Mouse (Mus musculus) kidney, postnatal 0 days (tissue): Measurements from ENCODE around the gene Exosc5. TPM values are rescaled to one million over a fixed set of nuclear protein-coding genes. Genes with fewer than 3 reads are reported as not detected.

Source experiments
- ATAC-seq: fragments of 200-750 bp; cut with Nextera tagmentation; replicated peaks from 2 replicates; pipeline ENCODE4 v1.8.0; 2017; ENCODE audit warnings: low read depth, moderate number of reproducible peaks, moderate TSS enrichment, moderate library complexity; ENCODE audit not compliant: low FRiP score
- DNase-seq: peaks from one replicate; pipeline ENCODE4 v3.0.0-alpha.2; 2016; ENCODE audit warnings: low spot score
- H3K27ac ChIP-seq: fragments of 300-500 bp; sonication (generic); 2 replicates; pipeline ENCODE4 v1.5.1; 2014; ENCODE audit warnings: mild to moderate bottlenecking
- H3K27me3 ChIP-seq: fragments of 300-500 bp; sonication (generic); 2 replicates; pipeline ENCODE4 v1.6.1; 2014; ENCODE audit warnings: low read length, mixed read lengths; ENCODE audit not compliant: insufficient read depth
- H3K36me3 ChIP-seq: fragments of 300-500 bp; sonication (generic); 2 replicates; pipeline ENCODE4 v1.6.1; 2014; ENCODE audit warnings: low read length, mixed read lengths; ENCODE audit not compliant: insufficient read depth
- H3K4me1 ChIP-seq: fragments of 300-500 bp; sonication (generic); replicated peaks from 2 replicates; pipeline ENCODE4 v1.6.1; 2014; ENCODE audit warnings: antibody characterized with exemption, low read length, mixed read lengths; ENCODE audit not compliant: insufficient read depth
- H3K4me2 ChIP-seq: fragments of 300-500 bp; sonication (generic); 2 replicates; pipeline ENCODE4 v1.6.1; 2014; ENCODE audit warnings: mild to moderate bottlenecking, low read length, moderate library complexity, mixed read lengths
- H3K4me3 ChIP-seq: fragments of 300-500 bp; sonication (generic); replicated peaks from 2 replicates; pipeline ENCODE4 v1.5.1; 2014; ENCODE audit warnings: low read depth, low read length
- H3K9ac ChIP-seq: fragments of 300-500 bp; sonication (generic); 2 replicates; pipeline ENCODE4 v1.6.1; 2014; ENCODE audit warnings: low read depth, low read length
- H3K9me3 ChIP-seq: fragments of 300-500 bp; sonication (generic); replicated peaks from 2 replicates; pipeline ENCODE4 v1.6.1; 2016; ENCODE audit warnings: low read length, inconsistent platforms, mixed read lengths
- CTCF ChIP-seq: IDR thresholded peaks from 2 replicates; pipeline ENCODE4 v1.5.1; 2016; ENCODE audit warnings: antibody characterized with exemption, low read depth, mild to moderate bottlenecking, moderate library complexity
- WGBS: fragments of 180-500 bp; shearing (Covaris S2); extraction: QIAGEN DNeasy Blood & Tissue Kit; methylation state at CpG from one replicate; pipeline ENCODE4 v1.1.7; 2014; 5-methylcytosine and 5-hydroxymethylcytosine counted together
- polyA plus RNA-seq: library from polyadenylated mRNA; unstranded; fragments of >200 nt; fragmentation: Nextera tagmentation; extraction: Ambion mirVana; gene quantifications from 2 replicates; pipeline ENCODE4 v1.2.1, GENCODE M21; 2015

The Exosc5 gene
- polyA plus RNA-seq, 1 experiment from 2014 or later: 76.8 TPM

GRCm38 (mm10) chr7:25681341-25682231, 22.6 kb downstream of the Exosc5 start:
- Histone ChIP-seq H3K4me3 (peak overlapping the region; percentile 61; the same call in 1 of the 2 replicates), H3K4me2 (peak overlapping the region; percentile 50), H3K27ac (no peak overlapping the region), H3K4me1 (0 out of 2 replicates have a peak, but pooled peaks cover 10% of the 10 kb centered on the region), H3K27me3 (no peaks in the 10 kb centered on the region), H3K9me3 (no peaks in the 10 kb centered on the region), H3K9ac (no peak overlapping the region), H3K36me3 (no peaks in the 10 kb centered on the region)
- TF ChIP-seq CTCF: no peak
- no peak for ATAC-seq
- no peak for DNase-seq
- WGBS: 58% methylated on average over 15 of the region's 15 CpGs

GRCm38 (mm10) chr7:25683474-25684180, 24.7 kb downstream of the Exosc5 start:
- H3K4me3 ChIP-seq: no peak overlapping the region
- H3K9me3 ChIP-seq: no peaks in the 10 kb centered on the region
- ATAC-seq (no peak), DNase-seq (peak; percentile 52)
- TF ChIP-seq CTCF: no peak
- H3K4me1 ChIP-seq: peaks cover 22% of the 10 kb centered on the region; the same call in 1 of the 2 replicates
- peak overlapping the region; percentile 28; the same call in 1 of the 2 replicates for H3K27ac ChIP-seq
- H3K4me2 ChIP-seq: no peak overlapping the region
- H3K27me3 ChIP-seq: no peaks in the 10 kb centered on the region
- H3K36me3 ChIP-seq: no peaks in the 10 kb centered on the region
- WGBS: 54% methylated on average over 7 of the region's 7 CpGs
- no peak overlapping the region for H3K9ac ChIP-seq

GRCm38 (mm10) chr7:25684659-25685058, 25.7 kb downstream of the Exosc5 start:
- H3K4me1 ChIP-seq: peaks cover 28% of the 10 kb centered on the region; the same call in 1 of the 2 replicates
- no peak overlapping the region for H3K9ac ChIP-seq
- H3K4me3 ChIP-seq: no peak overlapping the region
- 86% methylated on average over 6 of the region's 6 CpGs for WGBS
- H3K36me3 ChIP-seq: no peaks in the 10 kb centered on the region
- no peak for ATAC-seq
- no peaks in the 10 kb centered on the region for H3K27me3 ChIP-seq
- H3K27ac ChIP-seq: no peak overlapping the region
- DNase-seq: no peak
- H3K9me3 ChIP-seq: no peaks in the 10 kb centered on the region
- H3K4me2 ChIP-seq: no peak overlapping the region
- TF ChIP-seq CTCF: no peak

GRCm38 (mm10) chr7:25685926-25686470, 27.0 kb downstream of the Exosc5 start:
- no peak overlapping the region for H3K9ac ChIP-seq
- H3K4me1 ChIP-seq: peaks cover 32% of the 10 kb centered on the region; the same call in 1 of the 2 replicates
- H3K9me3 ChIP-seq: no peaks in the 10 kb centered on the region
- DNase-seq (no peak), ATAC-seq (no peak)
- TF ChIP-seq CTCF: no peak
- no peaks in the 10 kb centered on the region for H3K36me3 ChIP-seq
- peak overlapping the region; percentile 77 for H3K4me3 ChIP-seq
- WGBS: 73% methylated on average over 21 of the region's 21 CpGs
- no peak overlapping the region for H3K27ac ChIP-seq
- peak overlapping the region; percentile 92 for H3K4me2 ChIP-seq
- H3K27me3 ChIP-seq: no peaks in the 10 kb centered on the region

GRCm38 (mm10) chr7:25686680-25687531, 27.9 kb downstream of the Exosc5 start, which contains the start of gene Tgfb1:
Gene Tgfb1, plus strand, starts transcription at chr7:25687002.
- Histone ChIP-seq H3K27me3 (no peaks in the 10 kb centered on the region), H3K4me3 (peak within 1 kb of the TSS; percentile 77), H3K27ac (peak within 1 kb of the TSS; percentile 90), H3K36me3 (no peaks in the 10 kb centered on the region), H3K9ac (peak within 1 kb of the TSS; percentile 79), H3K4me1 (peaks cover 28% of the 10 kb centered on the region; the same call in 1 of the 2 replicates), H3K9me3 (no peaks in the 10 kb centered on the region), H3K4me2 (peak within 1 kb of the TSS; percentile 92)
- TF ChIP-seq CTCF: peak; percentile 67
- ATAC-seq (peak; percentile 40), DNase-seq (peak; percentile 83)
- 2% methylated on average over 65 of the region's 69 CpGs for WGBS
